ENCODE assay signal across 16 mouse cellular contexts in genomic region chr5:81909368-81909767, GRCm38 (mm10).
"Had no signal": no experiment of that assay in that cellular context is flagged by ENCODE, and none has a peak within 500 bp of the region (broad histone marks: within the 10 kb centered on the region; RNA-seq: fewer than 3 reads in every experiment).

No protein-coding gene starts in this region.

- H3K4me2 ChIP-seq: limb, embryonic 12.5 days; limb, embryonic 15.5 days; liver, embryonic 12.5 days; liver, embryonic 15.5 days; midbrain, embryonic 11.5 days; stomach, embryonic 15.5 days had no signal

- H3K9me3 ChIP-seq: limb, embryonic 12.5 days; limb, embryonic 15.5 days; liver, embryonic 12.5 days; liver, embryonic 15.5 days; stomach, embryonic 15.5 days had no signal

- H3K27me3 ChIP-seq: limb, embryonic 12.5 days; limb, embryonic 15.5 days; liver, embryonic 12.5 days; liver, embryonic 15.5 days; stomach, embryonic 15.5 days had no signal

- DNase-seq: kidney, adult 18-20 months; left cerebral cortex, postnatal 4 days; lung, adult 2 months; lung, postnatal 14 days; lung, postnatal 4 days; right cerebral cortex, postnatal 25 days; spleen, adult 18-20 months; thymus, adult 2 months; thymus, postnatal 14 days; thymus, postnatal 4 days had no signal

- H3K36me3 ChIP-seq: limb, embryonic 12.5 days; limb, embryonic 15.5 days; liver, embryonic 12.5 days; liver, embryonic 15.5 days; stomach, embryonic 15.5 days had no signal

- ATAC-seq: liver, embryonic 12.5 days had no signal

- H3K4me3 ChIP-seq: limb, embryonic 12.5 days; limb, embryonic 15.5 days; liver, embryonic 12.5 days; liver, embryonic 15.5 days; stomach, embryonic 15.5 days had no signal

- H3K27ac ChIP-seq: limb, embryonic 12.5 days; limb, embryonic 15.5 days; liver, embryonic 12.5 days; liver, embryonic 15.5 days; stomach, embryonic 15.5 days had no signal

- H3K4me1 ChIP-seq: limb, embryonic 12.5 days; limb, embryonic 15.5 days; liver, embryonic 12.5 days; liver, embryonic 15.5 days; stomach, embryonic 15.5 days had no signal

- H3K9ac ChIP-seq: limb, embryonic 12.5 days; limb, embryonic 15.5 days; liver, embryonic 12.5 days; liver, embryonic 15.5 days; stomach, embryonic 15.5 days had no signal
